Mouse (Mus musculus): Measurements from ENCODE around the gene Foxd1. TPM values are rescaled to one million over a fixed set of nuclear protein-coding genes. Genes with fewer than 3 reads are reported as not detected.
A peak's percentile ranks its signal among the peaks of the same experiment; 100 is the strongest.

The Foxd1 gene
- polyA plus RNA-seq (2015; fragmentation: Nextera tagmentation; extraction: Ambion mirVana): 0.04 TPM in 1 of 2 replicates, not detected in the other

- Histone ChIP-seq H3K9ac (ENCODE audit: low read length) (peak within 1 kb of the TSS; percentile 54), H3K4me1 (ENCODE audit: control insufficient read depth, insufficient read depth, low read length) (peaks cover 13% of the 10 kb centered on the region), H3K4me3 (replicated peaks; ENCODE audit: low read length) (peak within 1 kb of the TSS; percentile 47), H3K4me2 (ENCODE audit: low read depth, low read length) (peak within 1 kb of the TSS; percentile 76), H3K36me3 (ENCODE audit: control insufficient read depth, insufficient read depth, low read length) (no peaks in the 10 kb centered on the region), H3K9me3 (replicated peaks; ENCODE audit: control insufficient read depth, low read length) (no peaks in the 10 kb centered on the region), H3K27me3 (ENCODE audit: control insufficient read depth, insufficient read depth, low read length) (peaks cover 79% of the 10 kb centered on the region), H3K27ac (ENCODE audit: low read length) (no peak within 1 kb of the TSS)
- under 1% methylated on average over 69 of the region's 76 CpGs for WGBS
- ATAC-seq (ENCODE audit: insufficient read depth, low FRiP score): peak; percentile 83; the same call in 1 of the 2 replicates
Measured at GRCm38 (mm10) chr13:98354090-98354801, at the start of gene Foxd1. TSS of gene Foxd1 (plus strand) at chr13:98354242.

- H3K4me1 ChIP-seq (ENCODE audit: control insufficient read depth, insufficient read depth, low read length): peaks cover 14% of the 10 kb centered on the region
- no peak overlapping the region for H3K4me3 ChIP-seq (replicated peaks; ENCODE audit: low read length)
- no peak overlapping the region for H3K27ac ChIP-seq (ENCODE audit: low read length)
- peaks cover 6% of the 10 kb centered on the region; the same call in 1 of the 2 replicates for H3K36me3 ChIP-seq (ENCODE audit: control insufficient read depth, insufficient read depth, low read length)
- 94% methylated on average over 9 of the region's 9 CpGs for WGBS
- no peaks in the 10 kb centered on the region for H3K9me3 ChIP-seq (replicated peaks; ENCODE audit: control insufficient read depth, low read length)
- H3K4me2 ChIP-seq (ENCODE audit: low read depth, low read length): no peak overlapping the region
- H3K9ac ChIP-seq (ENCODE audit: low read length): no peak overlapping the region
- H3K27me3 ChIP-seq (ENCODE audit: control insufficient read depth, insufficient read depth, low read length): no peaks in the 10 kb centered on the region
- ATAC-seq (ENCODE audit: insufficient read depth, low FRiP score): no peak
Measured at GRCm38 (mm10) chr13:98305257-98305656, 48.8 kb upstream of the Foxd1 start.

GRCm38 (mm10) chr13:98306393-98306792, 47.6 kb upstream of the Foxd1 start:
- H3K9me3 ChIP-seq (replicated peaks; ENCODE audit: control insufficient read depth, low read length): no peaks in the 10 kb centered on the region
- no peaks in the 10 kb centered on the region for H3K27me3 ChIP-seq (ENCODE audit: control insufficient read depth, insufficient read depth, low read length)
- peak overlapping the region; percentile 55; the same call in 1 of the 2 replicates for H3K27ac ChIP-seq (ENCODE audit: low read length)
- WGBS: 33% methylated on average over 5 of the region's 5 CpGs
- H3K4me3 ChIP-seq (replicated peaks; ENCODE audit: low read length): no peak overlapping the region
- H3K9ac ChIP-seq (ENCODE audit: low read length): no peak overlapping the region
- peaks cover 16% of the 10 kb centered on the region for H3K36me3 ChIP-seq (ENCODE audit: control insufficient read depth, insufficient read depth, low read length)
- 0 out of 2 replicates have a peak overlapping the region, but pooled peaks have one; percentile 16 for H3K4me2 ChIP-seq (ENCODE audit: low read depth, low read length)
- no peak for ATAC-seq (ENCODE audit: insufficient read depth, low FRiP score)
- H3K4me1 ChIP-seq (ENCODE audit: control insufficient read depth, insufficient read depth, low read length): peaks cover 14% of the 10 kb centered on the region

- Histone ChIP-seq H3K4me3 (replicated peaks; ENCODE audit: low read length) (no peak overlapping the region), H3K36me3 (ENCODE audit: control insufficient read depth, insufficient read depth, low read length) (peaks cover 22% of the 10 kb centered on the region), H3K9me3 (replicated peaks; ENCODE audit: control insufficient read depth, low read length) (no peaks in the 10 kb centered on the region), H3K27me3 (ENCODE audit: control insufficient read depth, insufficient read depth, low read length) (no peaks in the 10 kb centered on the region), H3K4me2 (ENCODE audit: low read depth, low read length) (peak overlapping the region; percentile 16; the same call in 1 of the 2 replicates), H3K4me1 (ENCODE audit: control insufficient read depth, insufficient read depth, low read length) (peaks cover 14% of the 10 kb centered on the region), H3K27ac (ENCODE audit: low read length) (peak overlapping the region; percentile 52), H3K9ac (ENCODE audit: low read length) (peak overlapping the region; percentile 26; the same call in 1 of the 2 replicates)
- no peak for ATAC-seq (ENCODE audit: insufficient read depth, low FRiP score)
- 31% methylated on average over 14 of the region's 14 CpGs for WGBS
Measured at GRCm38 (mm10) chr13:98306852-98307475, 47.1 kb upstream of the Foxd1 start.

- Histone ChIP-seq H3K9me3 (replicated peaks; ENCODE audit: control insufficient read depth, low read length) (no peaks in the 10 kb centered on the region), H3K9ac (ENCODE audit: low read length) (no peak overlapping the region), H3K27me3 (ENCODE audit: control insufficient read depth, insufficient read depth, low read length) (no peaks in the 10 kb centered on the region), H3K4me3 (replicated peaks; ENCODE audit: low read length) (no peak overlapping the region), H3K4me2 (ENCODE audit: low read depth, low read length) (no peak overlapping the region), H3K36me3 (ENCODE audit: control insufficient read depth, insufficient read depth, low read length) (peaks cover 27% of the 10 kb centered on the region), H3K27ac (ENCODE audit: low read length) (no peak overlapping the region), H3K4me1 (ENCODE audit: control insufficient read depth, insufficient read depth, low read length) (peaks cover 14% of the 10 kb centered on the region)
- no peak for ATAC-seq (ENCODE audit: insufficient read depth, low FRiP score)
- 65% methylated on average over 5 of the region's 5 CpGs for WGBS
Measured at GRCm38 (mm10) chr13:98308004-98308403, 46.0 kb upstream of the Foxd1 start.

- Histone ChIP-seq H3K27me3 (ENCODE audit: control insufficient read depth, insufficient read depth, low read length) (no peaks in the 10 kb centered on the region), H3K4me2 (ENCODE audit: low read depth, low read length) (no peak overlapping the region), H3K4me1 (ENCODE audit: control insufficient read depth, insufficient read depth, low read length) (peaks cover 14% of the 10 kb centered on the region), H3K27ac (ENCODE audit: low read length) (no peak overlapping the region), H3K9ac (ENCODE audit: low read length) (no peak overlapping the region), H3K4me3 (replicated peaks; ENCODE audit: low read length) (no peak overlapping the region), H3K36me3 (ENCODE audit: control insufficient read depth, insufficient read depth, low read length) (peaks cover 28% of the 10 kb centered on the region), H3K9me3 (replicated peaks; ENCODE audit: control insufficient read depth, low read length) (no peaks in the 10 kb centered on the region)
- 74% methylated on average over 4 of the region's 4 CpGs for WGBS
- no peak for ATAC-seq (ENCODE audit: insufficient read depth, low FRiP score)
Measured at GRCm38 (mm10) chr13:98308724-98309123, 45.3 kb upstream of the Foxd1 start.

GRCm38 (mm10) chr13:98311597-98311996, 42.4 kb upstream of the Foxd1 start:
- H3K4me1 ChIP-seq (ENCODE audit: control insufficient read depth, insufficient read depth, low read length): peaks cover 19% of the 10 kb centered on the region
- H3K4me2 ChIP-seq (ENCODE audit: low read depth, low read length): no peak overlapping the region
- H3K27ac ChIP-seq (ENCODE audit: low read length): no peak overlapping the region
- H3K36me3 ChIP-seq (ENCODE audit: control insufficient read depth, insufficient read depth, low read length): peaks cover 30% of the 10 kb centered on the region
- no peak overlapping the region for H3K9ac ChIP-seq (ENCODE audit: low read length)
- no peaks in the 10 kb centered on the region for H3K9me3 ChIP-seq (replicated peaks; ENCODE audit: control insufficient read depth, low read length)
- WGBS: 89% methylated on average over 5 of the region's 5 CpGs
- H3K4me3 ChIP-seq (replicated peaks; ENCODE audit: low read length): no peak overlapping the region
- no peaks in the 10 kb centered on the region for H3K27me3 ChIP-seq (ENCODE audit: control insufficient read depth, insufficient read depth, low read length)
- ATAC-seq (ENCODE audit: insufficient read depth, low FRiP score): no peak

- Histone ChIP-seq H3K27me3 (ENCODE audit: control insufficient read depth, insufficient read depth, low read length) (no peaks in the 10 kb centered on the region), H3K4me1 (ENCODE audit: control insufficient read depth, insufficient read depth, low read length) (peaks cover 9% of the 10 kb centered on the region), H3K4me3 (replicated peaks; ENCODE audit: low read length) (no peak overlapping the region), H3K9ac (ENCODE audit: low read length) (no peak overlapping the region), H3K4me2 (ENCODE audit: low read depth, low read length) (no peak overlapping the region), H3K36me3 (ENCODE audit: control insufficient read depth, insufficient read depth, low read length) (peaks cover 24% of the 10 kb centered on the region), H3K9me3 (replicated peaks; ENCODE audit: control insufficient read depth, low read length) (no peaks in the 10 kb centered on the region), H3K27ac (ENCODE audit: low read length) (no peak overlapping the region)
- 68% methylated on average over 7 of the region's 7 CpGs for WGBS
- ATAC-seq (ENCODE audit: insufficient read depth, low FRiP score): no peak
Measured at GRCm38 (mm10) chr13:98313631-98314030, 40.4 kb upstream of the Foxd1 start.

- Histone ChIP-seq H3K4me3 (replicated peaks; ENCODE audit: low read length) (peak overlapping the region; percentile 97), H3K4me1 (ENCODE audit: control insufficient read depth, insufficient read depth, low read length) (peaks cover 9% of the 10 kb centered on the region), H3K4me2 (ENCODE audit: low read depth, low read length) (peak overlapping the region; percentile 88), H3K9ac (ENCODE audit: low read length) (peak overlapping the region; percentile 21; the same call in 1 of the 2 replicates), H3K27me3 (ENCODE audit: control insufficient read depth, insufficient read depth, low read length) (no peaks in the 10 kb centered on the region), H3K27ac (ENCODE audit: low read length) (no peak overlapping the region), H3K36me3 (ENCODE audit: control insufficient read depth, insufficient read depth, low read length) (peaks cover 24% of the 10 kb centered on the region), H3K9me3 (replicated peaks; ENCODE audit: control insufficient read depth, low read length) (no peaks in the 10 kb centered on the region)
- ATAC-seq (ENCODE audit: insufficient read depth, low FRiP score): no peak
- WGBS: 61% methylated on average over 4 of the region's 4 CpGs
Measured at GRCm38 (mm10) chr13:98315124-98315523, 38.9 kb upstream of the Foxd1 start.

Data from stomach, embryonic 16.5 days (tissue).